Mouse (Mus musculus): ENCODE data around the gene Gal3st2c. TPM values are rescaled to one million over a fixed set of nuclear protein-coding genes. Genes with fewer than 3 reads are reported as not detected.

Gene Gal3st2c
- total RNA-seq (2023), result under 1 TPM; 0.06 to 0.12 TPM

GRCm38 (mm10) chr1:93990209-93990608, at the start of gene Gal3st2c:
TSS of gene Gal3st2c (plus strand) at chr1:93990509.

GRCm38 (mm10) chr1:94020151-94020550, 29.8 kb downstream of the Gal3st2c start, which contains the start of gene Neu4:
TSS of gene Neu4 (plus strand) at chr1:94020451.

GRCm38 (mm10) chr1:94052373-94052772, 62.1 kb downstream of the Gal3st2c start, which contains the start of gene Pdcd1:
TSS of gene Pdcd1 (minus strand) at chr1:94052553.

Other genes with a start within 250 kb of the Gal3st2c start
- 10 to 100 TPM; 92.9 to 96.8 TPM for gene Atg4b, start 239.0 kb upstream of the Gal3st2c start, total RNA-seq (2023)
- gene Thap4, start 235.6 kb upstream of the Gal3st2c start, total RNA-seq (2023), result 10 to 100 TPM; 18.6 to 25.2 TPM
- gene Dtymk, start 188.6 kb upstream of the Gal3st2c start, total RNA-seq (2023), result 10 to 100 TPM; 72.7 to 78.1 TPM
- gene Ing5, start 186.5 kb upstream of the Gal3st2c start, total RNA-seq (2023), result 10 to 100 TPM; 33.6 to 40.1 TPM
- 10 to 100 TPM; 40.0 to 49.1 TPM for gene D2hgdh, start 165.6 kb upstream of the Gal3st2c start, total RNA-seq (2023)
- under 1 TPM in 1 of 2 experiments, not detected in 1; 0.24 TPM for gene Gal3st2, start 129.2 kb upstream of the Gal3st2c start, total RNA-seq (2023)
- under 1 TPM; 0.52 to 0.71 TPM for gene Gal3st2b, start 72.2 kb upstream of the Gal3st2c start, total RNA-seq (2023)
- gene Neu4, start 29.9 kb downstream of the Gal3st2c start, total RNA-seq (2023), result not detected
- not detected for gene Pdcd1, start 62.0 kb downstream of the Gal3st2c start, total RNA-seq (2023)

All from B cell, adult 67 days (primary cell).